Mouse (Mus musculus) cerebellum, adult 18-20 months (tissue): ENCODE results near the gene Pip5kl1.
A peak's percentile ranks its signal among the peaks of the same experiment; 100 is the strongest.

Experiments
- DNase-seq, 2 experiments: peaks; one replicate each; pipeline ENCODE4 v3.0.0; 2021

Gene Pip5kl1

GRCm38 (mm10) chr2:32574497-32574896 lies at the start of gene Pip5kl1:
Pip5kl1 (plus strand) TSS chr2:32574797.
- DNase-seq = no peak

GRCm38 (mm10) chr2:32525816-32526215 lies 48.8 kb upstream of the Pip5kl1 start:
- DNase-seq = no peak

GRCm38 (mm10) chr2:32527468-32527966 lies 47.1 kb upstream of the Pip5kl1 start:
- no peak for DNase-seq

GRCm38 (mm10) chr2:32528326-32528725 lies 46.3 kb upstream of the Pip5kl1 start:
- DNase-seq = no peak

- DNase-seq = no peak
These were observed 44.1 kb upstream of the Pip5kl1 start for GRCm38 (mm10) chr2:32530479-32530878.

GRCm38 (mm10) chr2:32533163-32533562 lies 41.4 kb upstream of the Pip5kl1 start:
- no peak for DNase-seq

GRCm38 (mm10) chr2:32534061-32534732 lies 40.4 kb upstream of the Pip5kl1 start:
- peak in 1 of 2 experiments; percentile 37 for DNase-seq

GRCm38 (mm10) chr2:32534733-32535471 lies 39.7 kb upstream of the Pip5kl1 start, which contains the start of gene Fam102a:
Fam102a (plus strand) TSS chr2:32535332.
- peak; percentile 99 to 100 for DNase-seq

GRCm38 (mm10) chr2:32535501-32535991 lies 39.1 kb upstream of the Pip5kl1 start:
- DNase-seq = peak; percentile 51 to 77

GRCm38 (mm10) chr2:32536086-32536633 lies 38.4 kb upstream of the Pip5kl1 start:
- peak; percentile 66 to 75 for DNase-seq

GRCm38 (mm10) chr2:32536634-32537359 lies 37.8 kb upstream of the Pip5kl1 start:
- DNase-seq = peak; percentile 73 to 75

- peak; percentile 39 to 44 for DNase-seq
These were observed 37.2 kb upstream of the Pip5kl1 start for GRCm38 (mm10) chr2:32537360-32537905.

- no peak for DNase-seq
These were observed 36.7 kb upstream of the Pip5kl1 start for GRCm38 (mm10) chr2:32537941-32538340.

GRCm38 (mm10) chr2:32538461-32538860 lies 36.1 kb upstream of the Pip5kl1 start:
- DNase-seq = peak; percentile 31 to 41

- DNase-seq = no peak
These were observed 35.1 kb upstream of the Pip5kl1 start for GRCm38 (mm10) chr2:32539452-32539981.

- peak; percentile 71 to 85 for DNase-seq
These were observed 33.2 kb upstream of the Pip5kl1 start for GRCm38 (mm10) chr2:32541333-32541908.

GRCm38 (mm10) chr2:32541986-32542573 lies 32.5 kb upstream of the Pip5kl1 start:
- no peak for DNase-seq

GRCm38 (mm10) chr2:32543031-32543449 lies 31.6 kb upstream of the Pip5kl1 start:
- DNase-seq = peak; percentile 44 to 58

- DNase-seq = no peak
These were observed 27.6 kb upstream of the Pip5kl1 start for GRCm38 (mm10) chr2:32546951-32547350.

GRCm38 (mm10) chr2:32547380-32547779 lies 27.2 kb upstream of the Pip5kl1 start:
- no peak for DNase-seq
